ENCODE assay signal across 12 mouse cellular contexts in the genomic region with DNA sequence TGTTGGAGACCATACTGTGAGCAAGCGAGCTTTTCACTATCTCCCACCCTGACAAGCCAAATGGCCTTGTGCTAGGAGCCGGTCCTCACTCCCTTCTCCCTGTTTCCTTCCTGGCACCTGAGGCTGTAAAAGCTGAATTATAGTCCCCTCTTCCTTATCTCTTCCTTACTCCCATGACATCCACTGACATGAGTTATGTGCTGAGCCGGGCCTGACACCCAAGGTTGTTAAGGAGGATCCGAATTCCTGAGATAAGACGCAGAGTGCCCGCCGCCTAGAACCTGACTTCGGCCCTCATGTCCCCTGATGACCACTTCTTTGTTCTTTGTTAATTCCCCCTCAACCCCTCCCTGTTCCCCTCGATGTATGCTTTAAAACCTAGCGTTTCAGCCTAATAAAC.
"Had no signal": no experiment of that assay in that cellular context is flagged by ENCODE, and none has a peak within 500 bp of the region (broad histone marks: within the 10 kb centered on the region; RNA-seq: fewer than 3 reads in every experiment).

No protein-coding gene starts in this region.

- DNase-seq: lung, embryonic 14.5 days; lung, postnatal 10 days; lung, postnatal 4 days; midbrain, embryonic 14.5 days; retina, postnatal 1 day; right cerebral cortex, adult 18-20 months; right cerebral cortex, postnatal 25 days; right cerebral cortex, postnatal 4 days; spleen, adult 18-20 months; thymus, adult 18-20 months; thymus, postnatal 14 days; thymus, postnatal 36 days had no signal
